ENCODE assay signal across 33 mouse cellular contexts in genomic region chr9:48611032-48611431, GRCm38 (mm10). TPM values are rescaled to one million over a fixed set of nuclear protein-coding genes. Genes with fewer than 3 reads are reported as not detected.
DNase-seq lines count a peak whose midpoint lies in the region; ATAC-seq and TF ChIP-seq lines count a peak whose summit lies in the region.
"Had no signal": no experiment of that assay in that cellular context is flagged by ENCODE, and none has a peak within 500 bp of the region (broad histone marks: within the 10 kb centered on the region; RNA-seq: fewer than 3 reads in every experiment).

No protein-coding gene starts in this region.

- no peaks in the 10 kb centered on the region for H3K79me2 ChIP-seq in myocyte (ENCODE audit: control insufficient read depth, insufficient read depth)

- no peak overlapping the region for H3K4me2 ChIP-seq in limb, embryonic 11.5 days (ENCODE audit: low read depth, severe bottlenecking)
- H3K4me2 ChIP-seq in myocyte (ENCODE audit: low read depth) = no peak overlapping the region
- H3K4me2 ChIP-seq: heart, embryonic 11.5 days; hindbrain, embryonic 15.5 days; liver, embryonic 15.5 days; lung, embryonic 15.5 days had no signal

- no peaks in the 10 kb centered on the region for H3K9me3 ChIP-seq in heart, embryonic 10.5 days
- no peaks in the 10 kb centered on the region for H3K9me3 ChIP-seq in limb, embryonic 11.5 days (ENCODE audit: control insufficient read depth, low read length)
- H3K9me3 ChIP-seq in limb, embryonic 10.5 days (replicated peaks) = no peaks in the 10 kb centered on the region
- H3K9me3 ChIP-seq: hindbrain, embryonic 10.5 days; hindbrain, embryonic 15.5 days; liver, embryonic 15.5 days; lung, embryonic 15.5 days; megakaryocyte, embryonic 14.5 days had no signal

- TF ChIP-seq POLR2A in myocyte (IDR thresholded peaks at IDR 0.05; ENCODE audit: insufficient read length, low read depth) = no peak

- no peaks in the 10 kb centered on the region for H3K36me3 ChIP-seq in heart, embryonic 10.5 days
- no peaks in the 10 kb centered on the region for H3K36me3 ChIP-seq in limb, embryonic 11.5 days (ENCODE audit: control insufficient read depth, insufficient read depth, low read length)
- H3K36me3 ChIP-seq in limb, embryonic 10.5 days = no peaks in the 10 kb centered on the region
- no peaks in the 10 kb centered on the region for H3K36me3 ChIP-seq in myocyte (ENCODE audit: control insufficient read depth, insufficient read depth)
- H3K36me3 ChIP-seq: hindbrain, embryonic 10.5 days; hindbrain, embryonic 15.5 days; liver, embryonic 15.5 days; lung, embryonic 15.5 days had no signal

- no peak overlapping the region for H3K4me3 ChIP-seq in heart, embryonic 10.5 days
- no peak overlapping the region for H3K4me3 ChIP-seq in limb, embryonic 11.5 days (ENCODE audit: low read depth, low read length)
- H3K4me3 ChIP-seq in limb, embryonic 10.5 days = no peak overlapping the region
- no peak overlapping the region for H3K4me3 ChIP-seq in myocyte
- H3K4me3 ChIP-seq: gastrocnemius, adult 2 months; hindbrain, embryonic 10.5 days; hindbrain, embryonic 15.5 days; liver, embryonic 15.5 days; lung, embryonic 15.5 days; megakaryocyte, embryonic 14.5 days had no signal

- no peak for ATAC-seq in limb, embryonic 11.5 days (ENCODE audit: insufficient number of reproducible peaks, low FRiP score, low TSS enrichment, low read depth)
- ATAC-seq: CD4-positive, CD25-positive, alpha-beta regulatory T cell, adult 4 months; forebrain, embryonic 16.5 days; inflammation-experienced regulatory T-cells, adult 6 months had no signal

- WGBS in heart, embryonic 10.5 days = 39% methylated on average over 1 of the region's 1 CpGs
- WGBS in limb, embryonic 11.5 days = 7% methylated on average over 1 of the region's 1 CpGs
- 36% methylated on average over 1 of the region's 1 CpGs for WGBS in limb, embryonic 10.5 days

- no peaks in the 10 kb centered on the region for H3K27me3 ChIP-seq in heart, embryonic 10.5 days (ENCODE audit: insufficient read depth, poor library complexity, severe bottlenecking)
- H3K27me3 ChIP-seq in limb, embryonic 11.5 days (ENCODE audit: control insufficient read depth, insufficient read depth, low read length) = no peaks in the 10 kb centered on the region
- H3K27me3 ChIP-seq in limb, embryonic 10.5 days (ENCODE audit: low read depth, poor library complexity, severe bottlenecking) = no peaks in the 10 kb centered on the region
- H3K27me3 ChIP-seq in myocyte (ENCODE audit: control insufficient read depth, insufficient read depth, insufficient read length) = no peaks in the 10 kb centered on the region
- H3K27me3 ChIP-seq: hindbrain, embryonic 15.5 days; liver, embryonic 15.5 days; lung, embryonic 15.5 days had no signal

- peak; percentile 58 for DNase-seq in heart, embryonic 10.5 days (ENCODE audit: low spot score)
- DNase-seq in heart, adult 9 months (ENCODE audit: low spot score in 2 of 2) = no peak
- DNase-seq in limb, embryonic 11.5 days (ENCODE audit: low spot score) = peak; percentile 26
- no peak for DNase-seq in limb, embryonic 10.5 days (ENCODE audit: low spot score)
- peak; percentile 52 for DNase-seq in adipocyte (ENCODE audit: low spot score)
- DNase-seq in cerebellum, postnatal 14 days = no peak
- DNase-seq: adrenal gland, adult 2 months; adrenal gland, postnatal 36 days; cerebellum, adult 18-20 months; cerebellum, postnatal 10 days; gastrocnemius, adult 2 months; gastrocnemius, postnatal 36 days; heart, postnatal 14 days; kidney, adult 8-10 months; kidney, postnatal 10 days; layer of hippocampus, postnatal 36 days; left cerebral cortex, postnatal 4 days; lung, postnatal 4 days; midbrain, embryonic 14.5 days; right cerebral cortex, adult 18-20 months; thymus, adult 18-20 months; thymus, postnatal 36 days had no signal

- no peak overlapping the region for H3ac ChIP-seq in myocyte (ENCODE audit: control insufficient read depth, insufficient read length)

- no peak overlapping the region for H3K27ac ChIP-seq in heart, embryonic 10.5 days
- no peak overlapping the region for H3K27ac ChIP-seq in limb, embryonic 11.5 days (replicated peaks; ENCODE audit: low read depth, low read length)
- no peak overlapping the region for H3K27ac ChIP-seq in limb, embryonic 10.5 days
- H3K27ac ChIP-seq: gastrocnemius, adult 2 months; hindbrain, embryonic 10.5 days; hindbrain, embryonic 15.5 days; liver, embryonic 15.5 days; lung, embryonic 15.5 days; stomach, postnatal 0 days had no signal

- no peak overlapping the region for H3K9ac ChIP-seq in limb, embryonic 11.5 days (ENCODE audit: low read length)
- H3K9ac ChIP-seq: hindbrain, embryonic 15.5 days; liver, embryonic 15.5 days; lung, embryonic 15.5 days had no signal

- H3K4me1 ChIP-seq in heart, embryonic 10.5 days = no peaks in the 10 kb centered on the region
- no peaks in the 10 kb centered on the region for H3K4me1 ChIP-seq in limb, embryonic 11.5 days (ENCODE audit: control insufficient read depth, insufficient read depth, low read length)
- H3K4me1 ChIP-seq in limb, embryonic 10.5 days = peaks cover 13% of the 10 kb centered on the region
- H3K4me1 ChIP-seq: hindbrain, embryonic 15.5 days; liver, embryonic 15.5 days; lung, embryonic 15.5 days had no signal

TF ChIP-seq in myocyte, 11 proteins besides CTCF, POLR2A, EP300 and RAD21:
- no peak for TF ChIP-seq CEBPB (IDR thresholded peaks at IDR 0.05; ENCODE audit: insufficient read depth, poor library complexity, severe bottlenecking)
- no peak for TF ChIP-seq MAX (IDR thresholded peaks at IDR 0.05; ENCODE audit: low read depth)
- no peak for TF ChIP-seq TCF12 (IDR thresholded peaks at IDR 0.05; ENCODE audit: insufficient read depth, poor library complexity, severe bottlenecking)
- TF ChIP-seq MYOD1 (IDR thresholded peaks at IDR 0.05; ENCODE audit: control insufficient read depth in 1 of 3, insufficient read length in 2 of 3, low read depth in 2 of 3) = peak in 2 of 3 experiments; percentile 13 to 42
- TF ChIP-seq TCF3 (IDR thresholded peaks at IDR 0.05; ENCODE audit: insufficient read length, low read depth) = no peak
- TF ChIP-seq POLR2AphosphoS2 (IDR thresholded peaks at IDR 0.05; ENCODE audit: insufficient read length, low read depth) = no peak

RNA-seq across cellular contexts. Expression of gene Nnmt, which starts 6.1 kb away (rescaled TPM):
- 2.1 and 2.5 TPM in 2 replicates for polyA plus RNA-seq in heart, embryonic 10.5 days (2016; fragmentation: Nextera tagmentation; extraction: Ambion mirVana)
- 0.52 and 0.62 TPM in 2 replicates for polyA plus RNA-seq in limb, embryonic 11.5 days (2014; fragmentation: Nextera tagmentation; extraction: Ambion mirVana)
- polyA plus RNA-seq in limb, embryonic 10.5 days (2016; fragmentation: Nextera tagmentation; extraction: Ambion mirVana) = 0.19 TPM in 2 replicates
- polyA plus RNA-seq in myocyte (2012; fragmentation: generic; extraction: Trizol) = 4.3 TPM
- polyA plus RNA-seq: CD4-positive, CD25-positive, alpha-beta regulatory T cell, adult 4 months had no signal

Comparison
In these comparisons a context has a peak if more than half of its experiments do, and no peak if none do; other contexts are left out.
1. DNase-seq: peak in heart, embryonic 10.5 days (single experiment), limb, embryonic 11.5 days (single experiment) and adipocyte (single experiment); none in heart, adult 9 months (0 of 2), limb, embryonic 10.5 days (single experiment) and cerebellum, postnatal 14 days (0 of 2).